Mouse (Mus musculus) brain, embryonic 14.5 days (tissue): ENCODE measurements around the gene Lsm7.

Source experiments
- CTCF ChIP-seq: fragments of 200-500 bp; IDR thresholded peaks from 2 replicates; pipeline ENCODE4 v1.5.1; 2012; ENCODE audit warnings: inconsistent platforms, mild to moderate bottlenecking, moderate library complexity, borderline replicate concordance; ENCODE audit not compliant: insufficient read depth, insufficient read length; ENCODE audit errors: extremely low read depth
- POLR2A ChIP-seq: fragments of 200-500 bp; IDR thresholded peaks from 2 replicates; pipeline ENCODE4 v1.6.1; 2012; ENCODE audit warnings: mild to moderate bottlenecking, inconsistent platforms, borderline replicate concordance; ENCODE audit not compliant: poor library complexity, insufficient read depth, insufficient read length, severe bottlenecking; ENCODE audit errors: extremely low read depth

- no peak for TF ChIP-seq POLR2A
- TF ChIP-seq CTCF = no peak
Observed at GRCm38 (mm10) chr10:80899074-80899473, 44.1 kb upstream of the Lsm7 start.
